Mouse (Mus musculus) T-helper 17 cell (primary cell): ENCODE results near the gene Zfhx2.
"Not testable (repeated sequence)": the region's sequence is repeated elsewhere in the genome, so short reads cannot be mapped to it uniquely, and the experiment has no call there.

Source experiments
- in situ Hi-C, 2 experiments: fragments of 300-600 bp; cut with MboI, MseI; formaldehyde crosslinking; loops; 1 replicate in 1 of 2; 2 replicates in 1 of 2; pipeline ENCODE4 v1.15.1; 2025; ENCODE audit warnings: high pct_unique_total_duplicates in 2 of 2

Gene Zfhx2

DNA sequence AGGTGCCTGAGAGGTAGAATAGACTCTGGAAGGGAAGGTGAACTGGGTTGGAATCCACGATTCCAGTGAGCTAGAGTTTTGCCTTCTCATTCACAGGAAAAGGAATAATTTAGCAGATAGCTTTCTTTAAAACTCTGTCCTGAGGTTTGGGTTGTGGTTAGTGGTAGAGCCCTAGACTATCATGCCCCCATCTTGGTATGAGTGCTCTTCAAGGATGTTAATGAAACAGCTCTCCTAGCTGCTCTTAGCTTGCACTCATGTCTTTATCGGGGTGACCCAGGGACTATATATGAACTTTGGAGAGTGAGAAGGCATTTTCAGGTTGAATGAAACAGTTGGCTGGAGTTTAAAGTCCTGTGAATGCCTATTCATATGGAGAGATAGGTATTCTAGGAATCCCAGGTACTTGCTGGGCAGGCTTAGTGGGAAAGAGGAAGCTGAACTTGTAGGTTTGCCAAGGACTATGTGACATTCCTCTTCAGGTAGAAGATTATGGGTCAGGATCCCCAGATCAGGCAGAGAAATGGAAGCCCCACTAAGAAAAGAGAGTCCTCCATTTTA is 44.1 kb downstream of the Zfhx2 start:
- in situ Hi-C loops = no loop called here

GRCm38 (mm10) chr14:55043694-55044093 is 48.4 kb downstream of the Zfhx2 start:
- in situ Hi-C loops = not testable (repeated sequence)

DNA sequence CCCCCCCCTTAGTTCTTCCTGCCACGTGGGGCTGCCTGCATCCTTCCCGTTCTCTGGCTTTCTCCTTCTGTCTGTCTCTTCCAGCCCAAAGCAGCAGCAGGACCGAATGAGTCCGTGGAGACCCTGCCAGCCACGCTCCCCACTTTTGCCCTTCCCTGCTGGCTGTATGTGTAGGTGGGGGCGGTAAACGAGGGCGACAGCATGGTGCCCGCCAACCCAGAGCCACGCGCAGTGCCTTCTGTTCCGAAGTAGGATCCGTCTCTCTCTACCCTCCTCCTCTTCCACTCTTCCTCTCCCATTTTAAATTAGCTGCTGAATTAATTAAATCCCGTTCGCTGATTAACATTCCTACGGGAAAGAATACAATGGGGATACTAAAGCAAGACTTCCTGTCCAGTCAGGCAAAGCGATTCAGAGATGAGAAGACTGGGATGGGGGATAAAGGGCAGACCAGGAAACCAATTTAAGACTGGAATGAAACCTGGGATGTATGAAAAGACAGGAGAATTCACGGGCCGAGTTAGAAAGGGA is 59.4 kb downstream of the Zfhx2 start:
- in situ Hi-C loops = no loop called here

DNA sequence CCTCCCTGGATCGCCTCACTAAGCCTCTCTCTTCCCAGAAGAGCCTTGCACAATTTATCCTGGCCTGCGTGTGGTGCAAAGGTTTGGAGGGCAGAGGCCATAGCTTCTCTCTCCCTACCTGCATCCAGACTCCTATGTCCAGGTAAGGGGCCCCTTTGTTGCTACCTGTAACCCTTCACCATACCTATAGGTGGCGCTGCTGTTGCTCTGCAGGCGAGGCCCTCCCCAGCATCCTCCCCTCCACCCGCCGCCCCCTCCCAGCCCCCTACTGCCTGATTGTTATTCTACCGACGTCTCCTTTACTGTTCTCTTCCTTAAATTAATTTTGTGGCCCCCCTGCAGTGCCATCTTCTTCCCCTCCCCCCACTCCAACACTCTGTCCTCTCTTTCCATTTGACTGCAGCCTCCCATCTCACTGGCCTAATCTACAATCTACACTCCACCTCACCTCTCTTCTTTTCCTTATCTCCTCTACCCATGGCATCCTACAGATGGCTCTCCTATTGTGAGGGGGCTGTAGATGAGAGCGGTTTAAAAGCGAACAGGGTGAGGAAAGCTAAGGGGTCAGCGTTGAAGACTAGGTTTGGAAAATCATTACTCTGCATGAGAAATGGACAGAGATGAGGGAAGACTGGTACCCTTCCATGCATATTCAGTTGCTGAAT is 63.0 kb downstream of the Zfhx2 start:
- in situ Hi-C loops = loop anchor here (5.0 kb wide), 1 partner anchor 48 kb away; no protein-coding TSS in a partner anchor

DNA sequence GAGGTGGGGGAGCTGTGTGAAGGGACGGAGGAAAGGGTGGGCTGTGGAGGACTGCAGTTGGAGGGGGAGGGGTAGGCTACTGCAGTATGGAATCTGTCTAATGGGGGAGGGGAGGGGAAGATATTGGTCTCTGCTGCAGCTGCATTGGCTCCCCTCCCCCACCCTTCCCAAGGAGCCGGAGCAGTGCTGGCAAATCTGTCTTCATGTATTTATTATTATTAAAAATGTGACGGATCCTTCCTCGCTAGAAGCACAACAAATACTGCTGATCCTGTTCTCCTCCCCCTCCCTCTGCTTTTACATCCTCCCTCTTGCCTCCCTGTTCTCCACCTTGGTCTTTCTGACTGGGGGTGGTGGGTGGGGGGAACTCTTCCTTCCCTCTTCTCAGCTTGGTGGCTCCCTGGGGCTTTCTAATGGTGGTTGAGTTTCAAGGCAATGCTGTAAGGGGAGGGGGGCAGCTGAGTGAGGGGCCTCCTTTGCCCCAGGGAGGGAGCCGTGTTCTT is 63.7 kb downstream of the Zfhx2 start:
- in situ Hi-C loops = loop anchor here (5.0 kb wide), 1 partner anchor 49 kb away; no protein-coding TSS in a partner anchor

DNA sequence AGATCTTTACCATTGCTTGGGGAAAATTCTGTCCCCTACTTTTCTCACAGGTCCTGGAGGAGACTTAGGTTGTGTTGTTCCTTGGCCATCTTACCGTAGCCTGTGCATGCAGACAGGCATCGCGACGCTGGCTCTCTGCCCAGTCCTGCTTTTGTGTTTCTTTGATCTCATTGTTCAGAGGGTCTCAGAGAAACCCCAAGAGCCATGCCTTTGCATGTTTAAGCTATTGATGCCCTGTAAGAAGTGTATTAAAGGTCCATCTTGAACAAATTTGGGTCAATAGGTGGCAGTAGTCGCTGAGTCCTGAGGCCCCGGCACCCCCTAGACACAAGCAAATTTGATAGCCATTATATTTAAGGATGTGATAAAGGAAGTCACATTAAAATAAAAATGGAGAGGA is 64.5 kb downstream of the Zfhx2 start:
- in situ Hi-C loops = loop anchor here (5.0 kb wide), 1 partner anchor 50 kb away; no protein-coding TSS in a partner anchor

GRCm38 (mm10) chr14:55027251-55027650 is 64.9 kb downstream of the Zfhx2 start:
- in situ Hi-C loops = loop anchor here (5.0 kb wide), 1 partner anchor 50 kb away; no protein-coding TSS in a partner anchor

DNA sequence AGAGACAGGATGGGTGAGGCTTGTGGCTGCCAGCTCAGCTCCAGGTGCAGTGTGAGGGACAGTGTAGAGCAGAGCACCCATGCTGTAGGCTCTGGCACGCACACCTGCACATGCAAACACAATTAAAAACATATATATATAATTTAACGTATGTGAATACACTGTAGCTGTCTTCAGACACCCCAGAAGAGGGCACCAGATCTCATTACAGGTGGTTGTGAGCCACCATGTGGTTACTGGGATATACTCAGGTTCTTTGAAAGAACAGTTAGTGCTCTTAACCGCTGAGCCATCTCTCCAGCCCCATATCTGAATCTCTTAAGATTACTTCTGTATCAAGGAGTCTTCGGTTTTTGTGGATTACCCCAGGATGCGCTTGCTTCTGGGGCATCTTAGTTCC is 66.6 kb downstream of the Zfhx2 start:
- in situ Hi-C loops = loop anchor here (5.0 kb wide), 1 partner anchor 52 kb away; no protein-coding TSS in a partner anchor

- in situ Hi-C loops = no loop called here
Observed at GRCm38 (mm10) chr14:55024236-55024635, 67.9 kb downstream of the Zfhx2 start.

DNA sequence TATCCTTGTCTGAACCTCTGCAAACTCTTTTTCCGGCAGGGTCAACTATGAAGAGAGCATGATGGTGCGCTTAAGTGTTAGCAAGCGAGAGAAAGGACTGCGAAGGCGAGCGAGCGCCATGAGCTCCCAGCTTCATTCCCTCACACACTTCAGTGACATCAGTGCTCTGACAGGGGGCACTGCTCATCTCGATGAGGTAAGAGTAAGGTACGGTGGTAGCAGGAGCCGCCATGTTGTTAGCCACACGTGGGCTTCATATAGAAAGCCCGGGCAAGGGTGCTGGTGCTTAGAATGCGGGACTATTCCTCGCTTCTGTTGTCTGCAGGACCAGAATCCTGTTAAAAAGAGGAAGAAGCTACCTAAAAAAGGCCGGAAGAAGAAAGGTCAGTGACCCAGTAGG is 69.1 kb downstream of the Zfhx2 start:
- in situ Hi-C loops = no loop called here

DNA sequence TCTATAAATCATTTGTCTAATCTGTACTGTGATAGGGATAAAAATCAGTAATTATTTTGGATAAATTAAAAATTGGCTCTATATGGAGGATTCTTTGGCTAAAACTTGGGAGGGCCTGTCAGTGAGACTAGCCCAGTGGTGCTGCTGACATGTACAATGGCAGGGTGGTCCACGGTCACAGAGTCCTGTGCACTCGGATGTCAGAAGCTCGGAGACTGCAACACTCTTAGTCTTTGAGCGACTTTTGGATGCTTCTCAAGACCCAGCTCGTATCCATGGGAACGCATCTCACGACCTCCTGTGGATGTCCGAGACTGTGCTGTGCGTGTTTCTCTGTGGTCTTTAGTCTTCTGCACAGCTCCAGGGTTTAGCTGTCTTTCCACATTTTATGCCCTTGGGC is 71.7 kb downstream of the Zfhx2 start:
- in situ Hi-C loops = no loop called here

DNA sequence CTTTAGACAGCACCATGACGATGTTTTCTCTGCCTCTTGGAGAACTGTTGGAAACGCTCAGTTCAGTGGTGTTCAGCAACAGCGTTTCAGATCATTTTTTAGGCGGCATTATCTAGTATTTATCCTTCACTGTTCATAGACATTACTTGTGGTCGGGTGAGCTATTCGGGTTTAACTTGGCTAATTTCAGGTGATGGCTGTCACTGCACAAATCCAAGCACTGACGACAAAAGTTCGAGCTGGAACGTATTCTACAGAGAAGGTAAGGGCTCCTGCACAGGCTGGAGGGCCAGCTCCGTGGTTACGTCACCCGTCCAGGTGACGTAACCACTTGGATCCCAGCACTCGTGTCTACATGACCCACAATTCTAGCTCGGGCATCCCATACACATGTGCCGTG is 75.2 kb downstream of the Zfhx2 start:
- in situ Hi-C loops = no loop called here

DNA sequence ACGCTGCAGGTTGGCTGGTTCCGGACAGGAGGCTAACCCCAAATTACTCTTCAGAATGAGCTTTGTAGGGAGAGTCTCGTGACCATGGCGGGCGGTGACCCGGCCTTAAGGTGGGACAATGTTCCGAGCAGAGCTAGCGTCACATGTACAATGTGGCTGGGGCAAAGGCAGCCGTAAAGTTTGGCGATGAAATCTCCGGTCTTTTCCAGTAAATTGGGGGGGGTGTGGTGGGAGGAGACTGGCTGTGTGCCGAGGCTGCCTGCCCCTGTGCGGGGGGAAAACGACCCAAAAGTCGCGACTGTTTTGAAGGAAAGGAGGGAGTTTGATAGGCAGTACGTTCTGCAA is 76.4 kb downstream of the Zfhx2 start:
- in situ Hi-C loops = no loop called here

- in situ Hi-C loops = no loop called here
Observed at GRCm38 (mm10) chr14:55014991-55015766, 76.9 kb downstream of the Zfhx2 start, which contains the start of gene Ngdn. Ngdn (plus strand) TSS chr14:55015454.

DNA sequence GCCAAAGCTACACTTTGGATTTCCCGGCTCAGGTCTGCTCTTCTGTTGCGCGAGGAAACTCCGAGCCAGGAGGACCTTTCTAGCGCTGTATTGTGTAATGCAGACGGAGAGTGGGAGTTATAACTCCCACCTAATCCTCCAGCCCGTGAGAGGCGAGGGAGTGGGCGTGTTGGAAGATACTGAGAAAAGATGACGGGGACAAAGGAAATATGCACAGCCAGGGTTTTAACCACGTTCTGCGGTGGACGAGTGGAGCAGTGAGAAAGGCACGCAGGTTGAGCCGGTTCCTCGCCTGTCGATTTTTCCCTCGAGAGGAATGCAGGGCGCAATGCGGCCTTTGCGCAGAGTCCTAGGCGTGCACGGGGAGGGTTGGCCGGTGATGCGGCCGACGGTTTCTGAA is 77.5 kb downstream of the Zfhx2 start:
- in situ Hi-C loops = no loop called here

GRCm38 (mm10) chr14:55011116-55011515 is 81.0 kb downstream of the Zfhx2 start:
- in situ Hi-C loops = no loop called here
